Mouse (Mus musculus): ENCODE measurements around the gene Zkscan17.
A peak's percentile ranks its signal among the peaks of the same experiment; 100 is the strongest.

The Zkscan17 gene

DNA sequence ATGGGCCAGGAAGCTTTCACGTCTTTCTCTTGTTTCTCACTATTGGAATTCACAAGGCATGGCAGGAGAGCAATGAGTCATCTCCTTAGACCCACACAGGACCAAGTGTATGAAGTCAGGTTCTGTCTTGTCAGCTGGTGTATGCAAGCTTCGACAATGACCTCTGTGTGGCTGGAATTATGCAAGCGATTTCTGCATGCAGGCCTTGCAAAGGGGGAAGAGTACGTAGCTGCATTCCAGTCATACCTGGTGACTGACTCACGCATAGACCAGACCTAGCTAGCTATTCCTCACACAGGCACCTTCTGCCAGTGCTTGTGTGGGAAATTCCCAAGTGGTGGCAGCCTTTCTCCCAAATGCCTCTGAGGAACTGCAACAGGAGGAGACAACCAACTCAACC lies 67.6 kb downstream of the Zkscan17 start:
- peak; percentile 78 for DNase-seq (ENCODE audit: low spot score in 2 of 2)

DNA sequence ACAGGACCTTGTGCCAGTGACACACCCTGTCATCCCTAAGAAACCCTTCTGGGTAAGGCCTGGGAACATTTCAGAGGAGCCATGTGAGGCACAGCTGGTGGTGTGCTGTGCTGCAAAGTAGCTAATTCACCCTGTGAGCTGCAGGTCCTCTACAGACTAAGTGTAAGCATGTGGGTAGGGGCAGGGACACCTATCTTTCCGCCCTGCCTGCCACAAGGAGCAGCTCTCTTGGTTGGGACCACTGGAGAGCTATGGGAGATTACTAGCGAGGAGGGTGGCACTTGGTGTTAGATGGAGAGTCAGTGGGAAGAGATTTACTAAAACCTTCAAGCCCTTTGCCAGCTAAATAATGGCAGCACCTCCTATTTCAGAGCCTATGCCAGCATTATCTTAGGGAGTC lies 69.7 kb downstream of the Zkscan17 start:
- DNase-seq (ENCODE audit: low spot score in 2 of 2): no peak

DNA sequence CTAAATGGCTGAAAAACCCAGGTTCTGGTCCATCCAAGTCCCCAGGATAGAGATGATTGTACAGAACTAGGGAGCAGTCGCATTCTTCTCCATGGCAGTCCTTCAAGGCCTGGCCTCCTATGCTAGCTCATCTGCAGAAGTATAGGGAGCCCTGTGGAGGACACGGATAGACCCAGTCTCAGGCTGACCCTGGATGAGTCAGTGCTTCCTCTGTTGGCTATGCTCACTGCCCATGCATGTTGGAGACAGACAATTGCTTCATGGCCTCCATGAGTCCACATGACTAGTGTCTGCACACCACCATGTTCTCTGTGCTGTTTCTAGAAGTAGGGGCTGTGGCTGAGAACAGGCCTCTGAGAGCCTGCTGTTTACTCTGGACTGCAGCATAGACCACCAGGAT lies 70.2 kb downstream of the Zkscan17 start:
- DNase-seq (ENCODE audit: low spot score in 2 of 2): no peak

DNA sequence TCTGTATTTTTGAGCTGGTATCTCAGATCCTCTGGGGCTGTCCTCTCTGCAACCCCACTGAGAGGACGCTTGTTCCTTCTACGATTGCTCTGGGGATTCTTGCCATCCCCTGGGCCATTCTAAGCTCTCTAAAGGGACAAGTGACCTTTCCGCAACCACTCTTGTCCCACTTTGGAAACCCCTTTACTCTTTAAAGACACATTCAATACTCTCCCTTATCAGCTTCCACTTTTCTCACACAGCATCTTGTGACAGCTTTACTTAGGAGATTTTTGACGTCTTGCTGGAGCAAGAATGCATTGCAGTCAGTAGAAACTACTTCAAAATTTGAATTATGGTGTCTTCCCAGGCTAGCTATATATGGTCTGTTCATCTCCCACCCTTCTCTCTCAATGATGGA lies 75.5 kb downstream of the Zkscan17 start, which contains the start of gene Snap47:
Gene Snap47 (minus strand): TSS at position 101 of the 400 bp plus-strand sequence.
- DNase-seq (ENCODE audit: low spot score in 2 of 2): no peak

DNA sequence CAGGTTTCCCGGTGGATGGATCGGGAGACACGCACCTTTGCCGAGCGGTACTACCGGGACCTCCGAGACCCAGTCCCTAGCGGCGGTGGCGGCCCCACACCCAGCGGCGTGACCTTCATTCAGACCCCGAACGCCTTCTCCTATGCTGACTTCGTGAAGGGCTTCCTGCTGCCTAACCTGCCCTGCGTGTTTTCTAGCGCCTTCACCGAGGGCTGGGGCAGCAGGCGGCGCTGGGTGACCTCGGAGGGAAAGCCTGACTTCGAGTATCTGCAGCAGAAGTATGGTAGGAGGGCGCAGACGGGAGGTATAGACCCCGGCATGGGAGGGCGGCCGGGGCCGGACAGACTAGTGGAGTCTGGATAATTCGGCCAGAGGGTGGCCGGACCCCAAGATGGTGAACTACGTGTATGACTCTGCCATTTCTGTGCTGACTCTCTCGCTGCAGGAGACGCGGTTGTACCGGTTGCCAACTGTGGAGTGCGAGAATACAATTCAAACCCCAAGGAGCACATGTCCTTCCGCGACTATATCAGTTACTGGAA lies 76.2 kb downstream of the Zkscan17 start:
- no peak for DNase-seq (ENCODE audit: low spot score in 2 of 2)

DNA sequence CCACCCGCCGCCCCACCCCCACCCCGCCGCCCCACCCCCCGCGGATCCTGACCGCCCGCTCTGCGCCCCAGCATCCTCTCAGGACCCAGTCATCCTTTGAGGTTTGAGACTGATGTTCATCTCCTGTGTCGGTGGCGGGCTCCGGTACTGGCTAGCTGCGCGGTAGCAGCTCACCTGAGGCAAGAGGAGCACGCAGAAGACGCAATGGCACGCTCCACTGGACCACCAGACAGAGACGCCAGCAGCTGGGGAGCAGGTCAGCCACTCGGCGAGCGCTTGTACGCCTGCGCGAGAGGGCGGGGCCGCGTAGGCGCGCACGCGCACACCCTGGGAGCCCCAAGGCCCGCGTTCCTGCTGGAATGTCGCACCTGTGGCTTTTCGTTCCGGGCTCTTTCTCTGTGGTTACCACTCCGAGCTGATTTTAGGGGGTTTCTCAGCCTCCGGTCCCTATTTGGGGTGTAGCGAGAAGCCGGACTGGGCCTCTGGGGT lies 76.8 kb downstream of the Zkscan17 start, which contains the start of gene Jmjd4:
Gene Jmjd4 (plus strand): TSS at position 305 of the 489 bp plus-strand sequence.
- peak; percentile 90 to 91 for DNase-seq (ENCODE audit: low spot score in 2 of 2)

DNA sequence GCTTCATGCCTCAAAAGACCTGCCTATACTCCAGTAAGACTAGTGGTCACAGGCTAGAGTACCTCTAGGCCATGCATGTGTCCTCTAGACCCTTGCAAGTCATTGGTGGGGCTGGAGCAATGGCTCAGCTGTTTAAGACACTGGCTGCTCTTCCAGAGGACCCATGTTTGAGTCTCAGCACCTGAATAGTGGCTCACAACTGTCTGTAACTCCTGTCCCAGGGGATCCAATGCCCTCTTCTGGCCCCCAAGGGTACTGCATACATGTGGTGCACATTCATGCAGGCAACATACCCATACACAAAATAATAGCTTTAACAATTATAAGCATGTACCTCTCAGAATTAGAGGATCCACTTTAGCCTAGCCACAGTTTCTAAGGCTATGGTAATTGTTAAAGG lies 83.4 kb downstream of the Zkscan17 start:
- DNase-seq (ENCODE audit: low spot score in 2 of 2): no peak

DNA sequence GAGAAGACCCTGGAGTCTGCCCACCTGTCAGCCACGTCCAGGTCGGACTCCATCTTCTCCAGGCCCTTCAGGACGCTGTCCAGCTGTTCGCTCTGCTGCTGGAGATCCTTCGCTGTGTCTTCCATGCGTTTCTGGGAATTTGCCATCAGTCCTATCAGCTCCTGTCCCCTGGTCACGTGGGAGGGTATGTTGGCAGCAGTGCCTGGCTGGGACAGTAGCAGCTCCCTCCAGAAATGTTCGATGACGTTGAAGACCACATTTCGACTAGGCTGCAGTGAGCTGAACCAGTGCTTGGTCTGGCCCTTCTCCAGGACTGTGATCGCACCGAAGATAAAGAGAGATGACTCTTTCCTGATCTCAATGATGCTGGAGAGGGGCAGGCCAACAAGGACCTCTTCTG lies 88.6 kb downstream of the Zkscan17 start:
- DNase-seq (ENCODE audit: low spot score in 2 of 2): no peak
